Mouse (Mus musculus): Measurements from ENCODE around the gene Spock1.

Spock1 gene

GRCm38 (mm10) chr13:57908266-57908582, at the start of gene Spock1:
Gene Spock1 (minus strand): TSS chr13:57908332.
- DNase-seq (ENCODE audit: low spot score in 2 of 2): peak; percentile 44 to 94

- DNase-seq (ENCODE audit: low spot score in 2 of 2): peak; percentile 71
Observed at GRCm38 (mm10) chr13:57950091-57950490, 42.0 kb upstream of the Spock1 start.

GRCm38 (mm10) chr13:57949513-57949912, 41.4 kb upstream of the Spock1 start:
- DNase-seq (ENCODE audit: low spot score in 2 of 2): no peak

- no peak for DNase-seq (ENCODE audit: low spot score in 2 of 2)
Observed at GRCm38 (mm10) chr13:57945197-57945596, 37.1 kb upstream of the Spock1 start.

GRCm38 (mm10) chr13:57944434-57944833, 36.3 kb upstream of the Spock1 start:
- DNase-seq (ENCODE audit: low spot score in 2 of 2): no peak

GRCm38 (mm10) chr13:57943900-57944299, 35.8 kb upstream of the Spock1 start:
- no peak for DNase-seq (ENCODE audit: low spot score in 2 of 2)

- peak in 1 of 2 experiments; percentile 51 for DNase-seq (ENCODE audit: low spot score in 2 of 2)
Observed at GRCm38 (mm10) chr13:57937463-57938229, 29.5 kb upstream of the Spock1 start.

GRCm38 (mm10) chr13:57931998-57932397, 23.9 kb upstream of the Spock1 start:
- DNase-seq (ENCODE audit: low spot score in 2 of 2): peak in 1 of 2 experiments; percentile 56

GRCm38 (mm10) chr13:57931376-57931775, 23.2 kb upstream of the Spock1 start:
- DNase-seq (ENCODE audit: low spot score in 2 of 2): no peak

GRCm38 (mm10) chr13:57930720-57931119, 22.6 kb upstream of the Spock1 start:
- DNase-seq (ENCODE audit: low spot score in 2 of 2): no peak

- DNase-seq (ENCODE audit: low spot score in 2 of 2): no peak
Observed at GRCm38 (mm10) chr13:57930283-57930682, 22.2 kb upstream of the Spock1 start.

- DNase-seq (ENCODE audit: low spot score in 2 of 2): no peak
Observed at GRCm38 (mm10) chr13:57919947-57920346, 11.8 kb upstream of the Spock1 start.

- no peak for DNase-seq (ENCODE audit: low spot score in 2 of 2)
Observed at GRCm38 (mm10) chr13:57911171-57911570, 3.0 kb upstream of the Spock1 start.

GRCm38 (mm10) chr13:57907428-57908265, 485 bp downstream of the Spock1 start:
- DNase-seq (ENCODE audit: low spot score in 2 of 2): peak in 1 of 2 experiments; percentile 36

- no peak for DNase-seq (ENCODE audit: low spot score in 2 of 2)
Observed at GRCm38 (mm10) chr13:57894597-57894996, 13.5 kb downstream of the Spock1 start.

- DNase-seq (ENCODE audit: low spot score in 2 of 2): no peak
Observed at GRCm38 (mm10) chr13:57889708-57890107, 18.4 kb downstream of the Spock1 start.

GRCm38 (mm10) chr13:57889050-57889449, 19.1 kb downstream of the Spock1 start:
- DNase-seq (ENCODE audit: low spot score in 2 of 2): no peak

GRCm38 (mm10) chr13:57879817-57880216, 28.3 kb downstream of the Spock1 start:
- DNase-seq (ENCODE audit: low spot score in 2 of 2): peak; percentile 71 to 77

- no peak for DNase-seq (ENCODE audit: low spot score in 2 of 2)
Observed at GRCm38 (mm10) chr13:57878797-57879196, 29.3 kb downstream of the Spock1 start.

- no peak for DNase-seq (ENCODE audit: low spot score in 2 of 2)
Observed at GRCm38 (mm10) chr13:57877782-57878181, 30.4 kb downstream of the Spock1 start.

- DNase-seq (ENCODE audit: low spot score in 2 of 2): no peak
Observed at GRCm38 (mm10) chr13:57876966-57877365, 31.2 kb downstream of the Spock1 start.

GRCm38 (mm10) chr13:57870058-57870457, 38.1 kb downstream of the Spock1 start:
- DNase-seq (ENCODE audit: low spot score in 2 of 2): no peak

- no peak for DNase-seq (ENCODE audit: low spot score in 2 of 2)
Observed at GRCm38 (mm10) chr13:57867586-57867985, 40.5 kb downstream of the Spock1 start.

Data from left cerebral cortex, adult 9 months (tissue).